Comparison of ENCODE assay signal across 8 mouse cellular contexts in genomic region chr9:7594816-7595540, GRCm38 (mm10). TPM values are rescaled to one million over a fixed set of nuclear protein-coding genes. Genes with fewer than 3 reads are reported as not detected.
DNase-seq lines count a peak whose midpoint lies in the region; ATAC-seq and TF ChIP-seq lines count a peak whose summit lies in the region.

No protein-coding gene starts in this region.

- TF ChIP-seq CTCF in MEL (IDR thresholded peaks at IDR 0.05 in 2 of 3, conservative IDR thresholded peaks at IDR 0.05 in 1 of 3; ENCODE audit: control insufficient read depth in 1 of 3, insufficient read depth in 1 of 3, low read depth in 2 of 3, low read length in 3 of 3, poor library complexity in 1 of 3, severe bottlenecking in 1 of 3) = peak; percentile 96 to 99 (median 98)
- peak; percentile 98 for TF ChIP-seq CTCF in lung, postnatal 0 days (IDR thresholded peaks at IDR 0.05)

- WGBS in hindbrain, embryonic 10.5 days = 26% methylated on average over 6 of the region's 6 CpGs
- WGBS in lung, postnatal 0 days = 2% methylated on average over 6 of the region's 6 CpGs

- no peak overlapping the region for H3K27ac ChIP-seq in MEL (ENCODE audit: control insufficient read depth, low read depth, low read length)
- no peak overlapping the region for H3K27ac ChIP-seq in hindbrain, embryonic 10.5 days
- peak overlapping the region; percentile 55 for H3K27ac ChIP-seq in lung, postnatal 0 days (ENCODE audit: low read length)

- H3K79me2 ChIP-seq in MEL (ENCODE audit: control insufficient read depth, insufficient read depth, low read length, poor library complexity) = no peaks in the 10 kb centered on the region

- no peaks in the 10 kb centered on the region for H3K9me3 ChIP-seq in MEL (replicated peaks; ENCODE audit: insufficient read depth, low read length)
- no peaks in the 10 kb centered on the region for H3K9me3 ChIP-seq in hindbrain, embryonic 10.5 days
- H3K9me3 ChIP-seq in lung, postnatal 0 days (ENCODE audit: low read length) = no peaks in the 10 kb centered on the region

- H3K36me3 ChIP-seq in MEL (ENCODE audit: control insufficient read depth in 1 of 2, insufficient read depth in 2 of 2, low read length in 2 of 2) = peaks cover 0 to 2% of the 10 kb centered on the region in 2 experiments; a peak in 2 of 4 replicates
- H3K36me3 ChIP-seq in hindbrain, embryonic 10.5 days = no peaks in the 10 kb centered on the region
- no peaks in the 10 kb centered on the region for H3K36me3 ChIP-seq in lung, postnatal 0 days (ENCODE audit: insufficient read depth, low read length)

- no peaks in the 10 kb centered on the region for H3K4me1 ChIP-seq in MEL (ENCODE audit: control insufficient read depth in 1 of 2, insufficient read depth in 2 of 2, low read length in 2 of 2)
- H3K4me1 ChIP-seq in hindbrain, embryonic 10.5 days (replicated peaks) = no peaks in the 10 kb centered on the region
- H3K4me1 ChIP-seq in lung, postnatal 0 days (ENCODE audit: insufficient read depth, low read depth, low read length) = 0 out of 2 replicates have a peak, but pooled peaks cover 3% of the 10 kb centered on the region

- peak; percentile 93 for DNase-seq in MEL (ENCODE audit: low read depth, low spot score)
- peak; percentile 64 for DNase-seq in cerebellum, adult 8-10 months
- peak; percentile 81 for DNase-seq in forelimb bud, embryonic 11.5 days (ENCODE audit: low read depth, low spot score)
- DNase-seq in hindbrain, embryonic 10.5 days (ENCODE audit: low spot score) = peak; percentile 73
- peak; percentile 92 for DNase-seq in layer of hippocampus, adult 9-11 months
- peak; percentile 97 for DNase-seq in lung, postnatal 0 days (ENCODE audit: low spot score)
- DNase-seq in ovary, postnatal 14 days (ENCODE audit: low spot score) = peak; percentile 79
- DNase-seq in thymus, postnatal 14 days = peak; percentile 76

- TF ChIP-seq EP300 in MEL (IDR thresholded peaks at IDR 0.05; ENCODE audit: low read depth in 1 of 2, low read length in 2 of 2) = no peak
- TF ChIP-seq EP300 in lung, postnatal 0 days (IDR thresholded peaks at IDR 0.05) = no peak

- H3K4me2 ChIP-seq in lung, postnatal 0 days (replicated peaks; ENCODE audit: low read depth, low read length) = peak overlapping the region; percentile 53

- peak; percentile 99 for TF ChIP-seq RAD21 in MEL (IDR thresholded peaks at IDR 0.05; ENCODE audit: low read depth, low read length)

- no peak for TF ChIP-seq POLR2A in MEL (IDR thresholded peaks at IDR 0.05; ENCODE audit: control insufficient read depth in 1 of 2, insufficient read depth in 1 of 2, low read depth in 1 of 2, low read length in 2 of 2, poor library complexity in 1 of 2)

- H3K4me3 ChIP-seq in MEL (ENCODE audit: control insufficient read depth in 1 of 2, insufficient read depth in 1 of 2, low read depth in 2 of 2, low read length in 2 of 2) = peak overlapping the region; percentile 68 to 92
- H3K4me3 ChIP-seq in hindbrain, embryonic 10.5 days = peak overlapping the region; percentile 23; the same call in 1 of the 2 replicates
- peak overlapping the region; percentile 40 for H3K4me3 ChIP-seq in lung, postnatal 0 days (ENCODE audit: low read depth, low read length)

- H3K9ac ChIP-seq in MEL (ENCODE audit: control insufficient read depth, low read depth, low read length, poor library complexity, severe bottlenecking) = peak overlapping the region; percentile 38
- H3K9ac ChIP-seq in lung, postnatal 0 days (replicated peaks; ENCODE audit: low read depth) = peak overlapping the region; percentile 45; the same call in 1 of the 2 replicates

- peak; percentile 100 for ATAC-seq in lung, postnatal 0 days

- peaks cover 3 to 19% of the 10 kb centered on the region in 2 experiments for H3K27me3 ChIP-seq in MEL (ENCODE audit: control insufficient read depth in 1 of 2, insufficient read depth in 2 of 2, low read length in 2 of 2)
- H3K27me3 ChIP-seq in hindbrain, embryonic 10.5 days (ENCODE audit: insufficient read depth, poor library complexity, severe bottlenecking) = no peaks in the 10 kb centered on the region
- H3K27me3 ChIP-seq in lung, postnatal 0 days (replicated peaks; ENCODE audit: insufficient read depth, low read length) = no peaks in the 10 kb centered on the region

TF ChIP-seq in MEL, 35 proteins besides CTCF, POLR2A, EP300 and RAD21:
- TF ChIP-seq ETS1 (IDR thresholded peaks at IDR 0.05; ENCODE audit: low read depth, low read length) = peak; percentile 39; the same call in 1 of the 2 replicates
- TF ChIP-seq NELFE (IDR thresholded peaks at IDR 0.05; ENCODE audit: low read depth, low read length) = no peak
- TF ChIP-seq RCOR1 (IDR thresholded peaks at IDR 0.05; ENCODE audit: low read depth, low read length) = 0 out of 2 replicates have a peak, but pooled peaks have one; percentile 46
- TF ChIP-seq ZMIZ1 (IDR thresholded peaks at IDR 0.05; ENCODE audit: low read depth, low read length) = no peak
- no peak for TF ChIP-seq KAT2A (conservative IDR thresholded peaks at IDR 0.05; ENCODE audit: low read depth, low read length)
- TF ChIP-seq JUND (IDR thresholded peaks at IDR 0.05; ENCODE audit: low read depth, low read length) = 0 out of 2 replicates have a peak, but pooled peaks have one; percentile 35
- TF ChIP-seq E2F4 (IDR thresholded peaks at IDR 0.05; ENCODE audit: borderline replicate concordance, low read depth, low read length) = peak; percentile 64; the same call in 1 of the 2 replicates
- TF ChIP-seq TAL1 (IDR thresholded peaks at IDR 0.05; ENCODE audit: low read length) = no peak
- TF ChIP-seq SMC3 (IDR thresholded peaks at IDR 0.05; ENCODE audit: low read depth, low read length) = peak; percentile 99
- TF ChIP-seq ZC3H11A (IDR thresholded peaks at IDR 0.05; ENCODE audit: low read depth, low read length) = peak; percentile 98
- no peak; the same call in 1 of the 2 replicates for TF ChIP-seq SIN3A (IDR thresholded peaks at IDR 0.05; ENCODE audit: low read length)

RNA-seq across cellular contexts. Expression of gene Mmp27, which starts 23.8 kb away (rescaled TPM):
- total RNA-seq in MEL (2012; rRNA removed) = 0.27 TPM in 1 of 2 replicates, not detected in the other
- polyA plus RNA-seq in MEL (2012; ENCODE audit: insufficient read depth in 1 of 2, insufficient read length in 2 of 2, low read depth in 1 of 2, low replicate concordance in 2 of 2, missing spikeins in 1 of 2) = not detected
- polyA plus RNA-seq in hindbrain, embryonic 10.5 days (2016; fragmentation: Nextera tagmentation; extraction: Ambion mirVana) = not detected in 2 replicates
- 0.10 and 0.14 TPM in 2 replicates for polyA plus RNA-seq in lung, postnatal 0 days (2015; fragmentation: Nextera tagmentation; extraction: Ambion mirVana)

RNA-seq across cellular contexts. Expression of gene Mmp20, which starts 33.1 kb away (rescaled TPM):
- not detected in 2 replicates for total RNA-seq in MEL (2012; rRNA removed)
- polyA plus RNA-seq in MEL (2012; ENCODE audit: insufficient read depth in 1 of 2, insufficient read length in 2 of 2, low read depth in 1 of 2, low replicate concordance in 2 of 2, missing spikeins in 1 of 2) = not detected
- polyA plus RNA-seq in hindbrain, embryonic 10.5 days (2016; fragmentation: Nextera tagmentation; extraction: Ambion mirVana) = not detected in 2 replicates
- not detected in 2 replicates for polyA plus RNA-seq in lung, postnatal 0 days (2015; fragmentation: Nextera tagmentation; extraction: Ambion mirVana)

RNA-seq across cellular contexts. Expression of gene Mmp8, which starts 36.7 kb away (rescaled TPM):
- not detected in 2 replicates for total RNA-seq in MEL (2012; rRNA removed)
- polyA plus RNA-seq in MEL (2012; ENCODE audit: insufficient read depth in 1 of 2, insufficient read length in 2 of 2, low read depth in 1 of 2, low replicate concordance in 2 of 2, missing spikeins in 1 of 2) = not detected
- polyA plus RNA-seq in hindbrain, embryonic 10.5 days (2016; fragmentation: Nextera tagmentation; extraction: Ambion mirVana) = 0.07 TPM in 1 of 2 replicates, not detected in the other
- 5.3 TPM in 2 replicates for polyA plus RNA-seq in lung, postnatal 0 days (2015; fragmentation: Nextera tagmentation; extraction: Ambion mirVana)

Comparison
In these comparisons a context has a peak if more than half of its experiments do, and no peak if none do; other contexts are left out.
1. H3K4me3 ChIP-seq: peak in every context shown above with its lines; median percentile 80 in MEL; 40 in lung, postnatal 0 days; 23 in hindbrain, embryonic 10.5 days.